Mouse (Mus musculus) embryonic facial prominence, embryonic 15.5 days (tissue): ENCODE data around the gene Vps53. TPM values are rescaled to one million over a fixed set of nuclear protein-coding genes. Genes with fewer than 3 reads are reported as not detected.

ENCODE experiments used
- ATAC-seq: fragments of 200-750 bp; cut with Nextera tagmentation; 2 replicates; pipeline ENCODE4 v1.8.0; 2017; ENCODE audit warnings: low read depth, moderate TSS enrichment; ENCODE audit not compliant: insufficient number of reproducible peaks, low FRiP score, low TSS enrichment
- H3K27ac ChIP-seq: fragments of 300-500 bp; sonication (generic); replicated peaks from 2 replicates; pipeline ENCODE4 v1.5.1; 2015; ENCODE audit warnings: mild to moderate bottlenecking, inconsistent platforms
- H3K27me3 ChIP-seq: fragments of 300-500 bp; sonication (generic); 2 replicates; pipeline ENCODE4 v1.6.1; 2015; ENCODE audit warnings: inconsistent platforms
- H3K36me3 ChIP-seq: fragments of 300-500 bp; sonication (generic); 2 replicates; pipeline ENCODE4 v1.6.1; 2015; ENCODE audit warnings: mild to moderate bottlenecking, inconsistent platforms
- H3K4me1 ChIP-seq: fragments of 300-500 bp; sonication (generic); 2 replicates; pipeline ENCODE4 v1.6.1; 2015; ENCODE audit warnings: inconsistent platforms
- H3K4me2 ChIP-seq: fragments of 300-500 bp; sonication (generic); replicated peaks from 2 replicates; pipeline ENCODE4 v1.6.1; 2015; ENCODE audit warnings: mild to moderate bottlenecking, inconsistent platforms
- H3K4me3 ChIP-seq: fragments of 300-500 bp; sonication (generic); replicated peaks from 2 replicates; pipeline ENCODE4 v1.5.1; 2015; ENCODE audit warnings: mild to moderate bottlenecking, inconsistent platforms
- H3K9ac ChIP-seq: fragments of 300-500 bp; sonication (generic); 2 replicates; pipeline ENCODE4 v1.6.1; 2015; ENCODE audit warnings: inconsistent platforms
- H3K9me3 ChIP-seq: fragments of 300-500 bp; sonication (generic); replicated peaks from 2 replicates; pipeline ENCODE4 v1.6.1; 2016; ENCODE audit warnings: inconsistent platforms
- WGBS: fragments of 180-500 bp; shearing (Covaris S2); methylation state at CpG from one replicate; pipeline ENCODE4 v1.1.7; 2015; 5-methylcytosine and 5-hydroxymethylcytosine counted together
- polyA plus RNA-seq: library from polyadenylated mRNA; unstranded; fragments of >200 nt; fragmentation: Nextera tagmentation; extraction: Ambion mirVana; gene quantifications from 2 replicates; pipeline ENCODE4 v1.2.1, GENCODE M21; 2015

Vps53 gene
- polyA plus RNA-seq, 1 experiment from 2014 or later = 40.3 TPM

GRCm38 (mm10) chr11:76033359-76033758, 146.1 kb downstream of the Vps53 start:
- Histone ChIP-seq H3K4me1 (peaks cover 9% of the 10 kb centered on the region; the same call in 1 of the 2 replicates), H3K27me3 (no peaks in the 10 kb centered on the region), H3K27ac (no peak overlapping the region), H3K9me3 (no peaks in the 10 kb centered on the region), H3K9ac (no peak overlapping the region), H3K4me2 (no peak overlapping the region), H3K4me3 (no peak overlapping the region), H3K36me3 (no peaks in the 10 kb centered on the region)
- ATAC-seq = no peak
- WGBS = 58% methylated on average over 6 of the region's 6 CpGs

GRCm38 (mm10) chr11:76028072-76028465, 151.4 kb downstream of the Vps53 start:
- H3K4me1 ChIP-seq = peaks cover 37% of the 10 kb centered on the region
- peaks cover 13% of the 10 kb centered on the region for H3K36me3 ChIP-seq
- 2% methylated on average over 10 of the region's 14 CpGs for whole genome bisulfite sequencing
- no peak for ATAC-seq
- H3K4me3 ChIP-seq = peak overlapping the region; percentile 79
- H3K27me3 ChIP-seq = no peaks in the 10 kb centered on the region
- peak overlapping the region; percentile 90 for H3K27ac ChIP-seq
- peak overlapping the region; percentile 82 for H3K4me2 ChIP-seq
- no peaks in the 10 kb centered on the region for H3K9me3 ChIP-seq
- H3K9ac ChIP-seq = peak overlapping the region; percentile 75

- Histone ChIP-seq H3K27me3 (no peaks in the 10 kb centered on the region), H3K27ac (peak within 1 kb of the TSS; percentile 90), H3K9ac (peak within 1 kb of the TSS; percentile 75), H3K4me3 (peak within 1 kb of the TSS; percentile 79), H3K4me2 (peak within 1 kb of the TSS; percentile 82), H3K36me3 (peaks cover 17% of the 10 kb centered on the region), H3K4me1 (peaks cover 37% of the 10 kb centered on the region), H3K9me3 (no peaks in the 10 kb centered on the region)
- WGBS = under 1% methylated on average over 110 of the region's 112 CpGs
- ATAC-seq = peak; percentile 90
Measured at GRCm38 (mm10) chr11:76027139-76028071, 152.0 kb downstream of the Vps53 start, which contains the start of gene Rflnb. Gene Rflnb, minus strand, starts transcription at chr11:76027782.

- peak; percentile 47 for ATAC-seq
- H3K9me3 ChIP-seq = no peaks in the 10 kb centered on the region
Measured at GRCm38 (mm10) chr11:76026527-76027138, 152.8 kb downstream of the Vps53 start.

GRCm38 (mm10) chr11:76025080-76025583, 154.3 kb downstream of the Vps53 start:
- H3K9me3 ChIP-seq = no peaks in the 10 kb centered on the region
- H3K27ac ChIP-seq = no peak overlapping the region
- H3K27me3 ChIP-seq = no peaks in the 10 kb centered on the region
- no peak overlapping the region for H3K9ac ChIP-seq
- ATAC-seq = no peak
- H3K36me3 ChIP-seq = peaks cover 23% of the 10 kb centered on the region
- 61% methylated on average over 7 of the region's 7 CpGs for WGBS
- H3K4me3 ChIP-seq = peak overlapping the region; percentile 3; the same call in 1 of the 2 replicates
- peak overlapping the region; percentile 82 for H3K4me2 ChIP-seq
- peaks cover 55% of the 10 kb centered on the region for H3K4me1 ChIP-seq

More at GRCm38 (mm10) chr11:76026527-76027138, 152.8 kb downstream of the Vps53 start:
- Histone ChIP-seq H3K36me3 (peaks cover 23% of the 10 kb centered on the region), H3K27me3 (no peaks in the 10 kb centered on the region), H3K4me2 (peak overlapping the region; percentile 82), H3K4me3 (peak overlapping the region; percentile 79), H3K4me1 (peaks cover 42% of the 10 kb centered on the region), H3K9ac (peak overlapping the region; percentile 75), H3K27ac (peak overlapping the region; percentile 90)
- WGBS = 5% methylated on average over 14 of the region's 14 CpGs

GRCm38 (mm10) chr11:76020916-76021315, 158.5 kb downstream of the Vps53 start:
- ATAC-seq = no peak
- H3K4me2 ChIP-seq = no peak overlapping the region
- H3K4me3 ChIP-seq = no peak overlapping the region
- H3K9me3 ChIP-seq = no peaks in the 10 kb centered on the region
- H3K36me3 ChIP-seq = peaks cover 23% of the 10 kb centered on the region
- H3K27me3 ChIP-seq = no peaks in the 10 kb centered on the region
- H3K9ac ChIP-seq = no peak overlapping the region
- peaks cover 31% of the 10 kb centered on the region for H3K4me1 ChIP-seq
- WGBS = 40% methylated on average over 9 of the region's 9 CpGs
- H3K27ac ChIP-seq = peak overlapping the region; percentile 48

- H3K27me3 ChIP-seq = no peaks in the 10 kb centered on the region
- H3K4me3 ChIP-seq = no peak overlapping the region
- H3K4me2 ChIP-seq = no peak overlapping the region
- H3K9me3 ChIP-seq = no peaks in the 10 kb centered on the region
- H3K4me1 ChIP-seq = peaks cover 20% of the 10 kb centered on the region
- H3K36me3 ChIP-seq = peaks cover 23% of the 10 kb centered on the region
- H3K9ac ChIP-seq = no peak overlapping the region
- no peak for ATAC-seq
- 75% methylated on average over 4 of the region's 4 CpGs for WGBS
- H3K27ac ChIP-seq = no peak overlapping the region
Measured at GRCm38 (mm10) chr11:76019879-76020278, 159.6 kb downstream of the Vps53 start.

GRCm38 (mm10) chr11:76015814-76016213, 163.6 kb downstream of the Vps53 start:
- Histone ChIP-seq H3K4me3 (no peak overlapping the region), H3K36me3 (no peaks in the 10 kb centered on the region), H3K27ac (no peak overlapping the region), H3K9me3 (no peaks in the 10 kb centered on the region), H3K4me2 (no peak overlapping the region), H3K9ac (no peak overlapping the region), H3K27me3 (no peaks in the 10 kb centered on the region), H3K4me1 (peaks cover 11% of the 10 kb centered on the region)
- 73% methylated on average over 4 of the region's 4 CpGs for WGBS
- ATAC-seq = no peak

- H3K36me3 ChIP-seq = no peaks in the 10 kb centered on the region
- H3K4me2 ChIP-seq = no peak overlapping the region
- ATAC-seq = no peak
- 84% methylated on average over 6 of the region's 6 CpGs for WGBS
- peaks cover 5% of the 10 kb centered on the region; the same call in 1 of the 2 replicates for H3K4me1 ChIP-seq
- H3K4me3 ChIP-seq = no peak overlapping the region
- no peak overlapping the region for H3K9ac ChIP-seq
- no peak overlapping the region for H3K27ac ChIP-seq
- no peaks in the 10 kb centered on the region for H3K27me3 ChIP-seq
- H3K9me3 ChIP-seq = no peaks in the 10 kb centered on the region
Measured at GRCm38 (mm10) chr11:76015251-76015650, 164.2 kb downstream of the Vps53 start.

GRCm38 (mm10) chr11:76010838-76011624, 168.4 kb downstream of the Vps53 start:
- Histone ChIP-seq H3K9ac (no peak overlapping the region), H3K9me3 (no peaks in the 10 kb centered on the region), H3K4me1 (0 out of 2 replicates have a peak, but pooled peaks cover 2% of the 10 kb centered on the region), H3K27me3 (no peaks in the 10 kb centered on the region), H3K27ac (no peak overlapping the region), H3K4me3 (no peak overlapping the region), H3K36me3 (no peaks in the 10 kb centered on the region), H3K4me2 (no peak overlapping the region)
- ATAC-seq = no peak
- WGBS = 75% methylated on average over 9 of the region's 9 CpGs
